Mouse (Mus musculus) left cerebral cortex, adult 2 months (tissue): ENCODE data around the gene Yipf6. TPM values are rescaled to one million over a fixed set of nuclear protein-coding genes. Genes with fewer than 3 reads are reported as not detected.

Experiments used
- DNase-seq, 2 experiments: peaks; one replicate each; pipeline ENCODE4 v3.0.0; 2021 to 2022; ENCODE audit warnings: low spot score in 2 of 2, mixed read lengths in 1 of 2; ENCODE audit errors: extremely low spot score in 1 of 2
- H3K27ac ChIP-seq: fragments of 200-600 bp; 2 replicates; pipeline ENCODE4 v1.8.1; 2022
- H3K4me3 ChIP-seq: fragments of 200-600 bp; 2 replicates; pipeline ENCODE4 v1.8.1; 2022
- CTCF ChIP-seq: fragments of 200-600 bp; IDR thresholded peaks from 2 replicates; pipeline ENCODE4 v1.8.1; 2022; ENCODE audit warnings: antibody characterized with exemption, mild to moderate bottlenecking, moderate library complexity
- intact Hi-C: fragments of 180-260 bp; cut with DNase I; formaldehyde crosslinking; loops from one replicate; pipeline ENCODE4 v1.15.1; 2025
- long read RNA-seq, 2 experiments: library from polyadenylated mRNA; stranded (forward); transcript quantifications; one replicate each; pipeline ENCODE4 v2.0.0; 2021; ENCODE audit warnings: borderline mapping rate in 2 of 2
- total RNA-seq, 2 experiments: library from RNA; stranded (reverse); gene quantifications; 2 replicates each; pipeline ENCODE4 v1.2.3; 2021

The Yipf6 gene
- total RNA-seq = 10 to 100 TPM; 36.0 to 37.2 TPM
- long read RNA-seq, experiment 1, full-length matches to known transcripts = 65 of 82 reads
- long read RNA-seq, experiment 1, partial matches to known transcripts = 1 of 82 reads
- long read RNA-seq, experiment 1, other reads (novel, unspliced or antisense) = 16 of 82 reads
- long read RNA-seq, experiment 2, full-length matches to known transcripts = 49 of 69 reads
- long read RNA-seq, experiment 2, partial matches to known transcripts = 2 of 69 reads
- long read RNA-seq, experiment 2, other reads (novel, unspliced or antisense) = 18 of 69 reads

- no peak for TF ChIP-seq CTCF
- Histone ChIP-seq H3K27ac (peak within 1 kb of the TSS; percentile 80), H3K4me3 (peak within 1 kb of the TSS; percentile 53)
- intact Hi-C loops = no loop called here
- no peak for DNase-seq
Measured at GRCm38 (mm10) chrX:98936101-98936500, at the start of gene Yipf6. Gene Yipf6, plus strand, starts transcription at chrX:98936316.

- TF ChIP-seq CTCF = no peak
- intact Hi-C loops = loop anchor here (1.0 kb wide), 1 partner anchor 47 kb away; no protein-coding TSS in a partner anchor
- DNase-seq = no peak
- H3K27ac ChIP-seq = peak overlapping the region; percentile 89
- H3K4me3 ChIP-seq = peak overlapping the region; percentile 64
Measured at GRCm38 (mm10) chrX:98890072-98890405, 46.1 kb upstream of the Yipf6 start.

- H3K27ac ChIP-seq = peak within 1 kb of the TSS; percentile 89
- intact Hi-C loops = loop anchor here (1.0 kb wide), 1 partner anchor 47 kb away; no protein-coding TSS in a partner anchor
- peak; percentile 65 to 71 for DNase-seq
- peak within 1 kb of the TSS; percentile 64 for H3K4me3 ChIP-seq
- no peak; the same call in none of the 2 replicates for TF ChIP-seq CTCF
Measured at GRCm38 (mm10) chrX:98890406-98891116, 45.6 kb upstream of the Yipf6 start, which contains the start of gene Ophn1. Gene Ophn1, minus strand, starts transcription at chrX:98891025.

- Histone ChIP-seq H3K27ac (no peak overlapping the region), H3K4me3 (no peak overlapping the region)
- DNase-seq = no peak
- TF ChIP-seq CTCF = no peak
- intact Hi-C loops = no loop called here
Measured at GRCm38 (mm10) chrX:98898307-98898706, 37.8 kb upstream of the Yipf6 start.

GRCm38 (mm10) chrX:98904226-98904625, 31.9 kb upstream of the Yipf6 start:
- TF ChIP-seq CTCF = no peak
- DNase-seq = no peak
- Histone ChIP-seq H3K4me3 (no peak overlapping the region), H3K27ac (no peak overlapping the region)
- intact Hi-C loops = no loop called here

- no peak for DNase-seq
- intact Hi-C loops = no loop called here
- H3K27ac ChIP-seq = no peak overlapping the region
Measured at GRCm38 (mm10) chrX:98908910-98909309, 27.2 kb upstream of the Yipf6 start.

GRCm38 (mm10) chrX:98919423-98919822, 16.7 kb upstream of the Yipf6 start:
- peak in 1 of 2 experiments; percentile 10 for DNase-seq
- H3K27ac ChIP-seq = no peak overlapping the region
- no peak overlapping the region for H3K4me3 ChIP-seq
- peak; percentile 68 for TF ChIP-seq CTCF
- intact Hi-C loops = loop anchor here (1.0 kb wide), 1 partner anchor 218 kb away; no protein-coding TSS in a partner anchor

More at GRCm38 (mm10) chrX:98908910-98909309, 27.2 kb upstream of the Yipf6 start:
- no peak overlapping the region for H3K4me3 ChIP-seq
- no peak for TF ChIP-seq CTCF

- H3K27ac ChIP-seq = peak overlapping the region; percentile 90
- no peak for TF ChIP-seq CTCF
- peak overlapping the region; percentile 53 for H3K4me3 ChIP-seq
- intact Hi-C loops = loop anchor here (1.0 kb wide), 1 partner anchor 47 kb away; no protein-coding TSS in a partner anchor
- DNase-seq = peak; percentile 96
Measured at GRCm38 (mm10) chrX:98936707-98937554, 815 bp downstream of the Yipf6 start.

- intact Hi-C loops = loop anchor here (1.0 kb wide), 1 partner anchor 47 kb away; no protein-coding TSS in a partner anchor
- Histone ChIP-seq H3K27ac (peak overlapping the region; percentile 90), H3K4me3 (peak overlapping the region; percentile 49)
- TF ChIP-seq CTCF = peak; percentile 76
- DNase-seq = peak; percentile 90 to 92
Measured at GRCm38 (mm10) chrX:98937555-98938294, 1.6 kb downstream of the Yipf6 start.

GRCm38 (mm10) chrX:98953941-98954340, 17.8 kb downstream of the Yipf6 start:
- Histone ChIP-seq H3K27ac (no peak overlapping the region), H3K4me3 (no peak overlapping the region)
- no peak for DNase-seq
- peak; percentile 61 for TF ChIP-seq CTCF
- intact Hi-C loops = no loop called here

GRCm38 (mm10) chrX:98958287-98958686, 22.2 kb downstream of the Yipf6 start:
- intact Hi-C loops = no loop called here
- TF ChIP-seq CTCF = no peak
- no peak overlapping the region for H3K4me3 ChIP-seq
- no peak for DNase-seq
- no peak overlapping the region for H3K27ac ChIP-seq
